Mouse (Mus musculus) cerebellum, adult 18-20 months (tissue): ENCODE measurements at regions not wholly inside any gene's neighbourhood (a gene's known extent, or its start where the extent isn't known, plus 50 kb on each side); places are given as distances from the start of the nearest gene placed in this dataset.
A peak's percentile ranks its signal among the peaks of the same experiment; 100 is the strongest.
"Not testable (repeated sequence)": the region's sequence is repeated elsewhere in the genome, so short reads cannot be mapped to it uniquely, and the experiment has no call there.

Experiments
- DNase-seq, 2 experiments: peaks; one replicate each; pipeline ENCODE4 v3.0.0; 2021

- DNase-seq = no peak
Observed at GRCm38 (mm10) chr5:148701859-148702258, 149.3 kb upstream of the Ubl3 start.

DNA sequence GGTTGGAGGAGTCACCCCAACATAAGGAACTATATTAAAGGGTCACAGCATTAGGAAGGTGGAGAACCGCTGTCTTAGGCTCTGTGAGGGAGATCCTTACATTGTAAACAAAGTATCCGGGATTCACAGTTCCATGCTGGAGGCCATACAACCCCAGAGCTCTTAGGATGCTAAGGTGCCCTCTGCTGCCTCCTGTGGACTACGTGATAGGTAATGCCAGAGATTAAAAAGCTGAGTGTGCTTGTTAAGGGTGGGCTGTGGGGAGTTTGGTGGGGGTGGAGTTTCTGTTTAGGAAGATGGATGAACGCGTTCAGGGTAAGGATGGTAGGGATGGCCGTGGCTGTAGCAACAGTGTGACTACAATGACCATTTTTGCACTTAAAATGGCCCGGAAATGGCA, 148.4 kb upstream of the Ubl3 start:
- no peak for DNase-seq

DNA sequence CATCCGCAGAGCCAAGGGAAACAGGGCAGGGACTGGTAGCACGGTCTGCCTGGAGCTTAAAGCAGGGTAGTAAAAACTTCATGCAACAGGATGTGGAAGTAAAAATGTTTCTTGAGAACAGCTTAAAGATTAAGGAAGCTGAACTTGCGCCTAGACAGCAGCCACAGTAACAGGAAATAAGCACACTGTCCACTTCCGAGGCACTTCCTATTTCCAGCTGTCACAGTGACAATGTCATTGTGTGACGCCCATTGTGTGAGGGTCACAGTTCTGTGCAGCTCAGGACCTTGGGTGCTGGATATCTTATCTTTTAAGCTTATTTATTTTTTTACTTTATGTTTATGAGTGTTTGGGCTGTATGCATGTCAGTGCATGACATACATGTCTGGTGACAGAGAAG, 147.7 kb upstream of the Ubl3 start:
- DNase-seq = no peak

- peak in 1 of 2 experiments; percentile 10 for DNase-seq
Observed at GRCm38 (mm10) chr5:148697631-148698368, 145.2 kb upstream of the Ubl3 start.

DNA sequence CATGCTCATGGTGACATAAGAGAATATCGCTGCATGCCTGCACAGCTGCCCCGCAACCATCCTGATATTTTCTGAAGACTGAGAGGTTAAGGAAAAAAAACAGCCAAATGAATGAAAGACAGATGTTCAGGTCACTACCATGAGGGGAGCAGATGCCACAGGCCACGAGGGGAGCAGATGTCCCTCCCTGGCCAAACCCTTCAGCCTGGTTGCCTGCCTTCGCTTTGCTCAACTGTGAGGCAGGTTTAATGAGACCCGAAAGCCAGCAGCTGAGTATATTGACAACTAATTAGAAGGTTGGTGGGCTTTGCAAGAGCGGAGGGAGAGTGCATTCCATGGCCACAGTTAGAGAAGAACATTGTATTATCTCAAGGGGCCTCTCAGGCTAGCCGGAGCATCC, 141.8 kb upstream of the Ubl3 start:
- DNase-seq = no peak

- DNase-seq = no peak
Observed at GRCm38 (mm10) chr5:148691486-148691885, 138.9 kb upstream of the Ubl3 start.

- DNase-seq = no peak
Observed at GRCm38 (mm10) chr5:148690823-148691197, 138.2 kb upstream of the Ubl3 start.

DNA sequence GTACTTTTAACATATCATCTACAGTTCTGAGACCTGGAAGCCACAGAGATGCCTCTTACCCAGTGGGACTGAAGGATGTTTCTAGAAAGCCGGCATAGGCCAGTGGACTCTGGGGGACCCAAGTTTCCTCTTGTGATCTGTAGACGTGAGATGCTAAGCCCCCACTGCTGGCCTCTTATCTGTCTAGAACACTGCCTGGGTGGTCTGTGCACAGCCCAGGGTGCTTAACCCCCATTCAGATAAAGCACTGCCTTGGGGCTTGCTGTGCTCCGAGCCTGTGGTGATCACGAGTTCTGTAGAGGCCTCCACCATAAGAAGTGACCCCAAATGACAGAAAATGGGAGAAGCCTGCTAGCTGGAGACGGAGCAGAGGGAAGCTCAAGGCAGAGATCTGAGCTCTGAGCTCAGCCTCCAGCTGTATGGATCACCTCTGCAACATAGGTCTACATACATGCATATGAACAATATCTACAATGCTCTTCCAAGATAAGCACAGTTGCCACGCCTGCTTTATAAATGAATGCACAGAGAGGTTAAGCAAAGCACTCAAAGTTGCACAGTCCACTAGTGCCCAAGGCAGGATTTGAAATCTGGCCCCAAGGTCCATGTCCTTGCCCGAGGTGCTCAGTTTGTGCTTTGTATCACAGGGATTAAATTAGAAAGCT, 137.7 kb upstream of the Ubl3 start:
- DNase-seq = no peak

DNA sequence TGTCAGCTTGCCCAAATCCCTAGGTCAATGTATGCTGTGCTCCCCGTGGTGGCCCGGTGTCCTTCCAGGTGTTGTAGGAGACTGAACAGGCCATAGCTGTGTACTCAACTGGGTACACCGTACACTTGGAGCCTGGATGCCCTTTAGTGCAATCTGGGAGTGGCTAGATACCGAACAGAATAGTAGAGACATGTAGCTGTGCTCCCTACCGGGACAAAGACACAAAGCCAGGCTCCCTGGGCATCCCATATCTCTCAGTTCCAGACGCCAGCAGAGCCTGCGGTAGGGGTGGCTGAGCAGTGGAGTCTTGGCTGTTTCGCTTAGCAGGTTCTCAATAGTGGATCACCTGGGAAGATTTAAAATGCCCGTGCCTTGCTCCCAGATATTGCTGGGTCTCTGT, 136.7 kb upstream of the Ubl3 start:
- no peak for DNase-seq

GRCm38 (mm10) chr5:148688501-148688900, 135.9 kb upstream of the Ubl3 start:
- peak in 1 of 2 experiments; percentile 8 for DNase-seq

- no peak for DNase-seq
Observed at GRCm38 (mm10) chr5:148687827-148688226, 135.2 kb upstream of the Ubl3 start.

GRCm38 (mm10) chr5:148684216-148684615, 131.6 kb upstream of the Ubl3 start:
- no peak for DNase-seq

DNA sequence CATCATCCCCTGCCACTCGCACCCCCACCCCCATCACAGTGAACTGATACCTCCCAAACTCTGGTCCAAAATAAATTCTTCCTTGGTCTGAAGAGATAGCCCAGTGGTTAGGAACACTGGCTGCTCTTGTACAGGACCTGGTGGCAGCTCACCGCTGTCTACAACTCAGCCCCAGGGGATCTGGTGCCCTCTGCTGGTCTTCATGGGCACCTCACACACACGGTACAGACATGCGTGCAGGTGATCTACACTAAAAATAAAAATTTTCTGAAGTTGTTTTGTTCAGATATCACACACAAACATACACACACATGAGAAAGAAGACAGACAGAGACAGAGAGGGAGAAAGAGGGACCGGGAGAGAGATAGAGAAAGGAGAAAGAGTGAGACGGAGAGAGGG, 130.0 kb upstream of the Ubl3 start:
- no peak for DNase-seq

GRCm38 (mm10) chr5:148680341-148680740, 127.8 kb upstream of the Ubl3 start:
- DNase-seq = no peak

DNA sequence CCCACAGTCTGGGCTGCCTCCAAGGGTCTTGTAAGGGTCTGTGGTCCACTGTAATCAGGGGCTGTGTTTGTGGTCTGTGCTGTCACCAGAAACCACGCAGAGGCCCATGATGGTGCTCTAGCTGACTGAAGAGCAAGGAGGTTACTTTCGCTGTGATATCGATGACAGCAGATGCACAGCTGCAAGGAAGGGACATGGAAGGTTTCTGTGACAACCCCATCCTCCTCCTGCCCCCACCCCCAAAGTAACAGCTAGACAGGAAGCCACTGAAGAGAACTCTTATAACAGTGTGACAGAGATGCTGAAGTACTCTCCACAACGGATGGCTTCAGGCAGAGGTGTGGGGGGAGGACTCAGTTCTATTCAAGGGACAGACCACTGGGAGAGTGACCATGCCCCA, 127.0 kb upstream of the Ubl3 start:
- no peak for DNase-seq

DNA sequence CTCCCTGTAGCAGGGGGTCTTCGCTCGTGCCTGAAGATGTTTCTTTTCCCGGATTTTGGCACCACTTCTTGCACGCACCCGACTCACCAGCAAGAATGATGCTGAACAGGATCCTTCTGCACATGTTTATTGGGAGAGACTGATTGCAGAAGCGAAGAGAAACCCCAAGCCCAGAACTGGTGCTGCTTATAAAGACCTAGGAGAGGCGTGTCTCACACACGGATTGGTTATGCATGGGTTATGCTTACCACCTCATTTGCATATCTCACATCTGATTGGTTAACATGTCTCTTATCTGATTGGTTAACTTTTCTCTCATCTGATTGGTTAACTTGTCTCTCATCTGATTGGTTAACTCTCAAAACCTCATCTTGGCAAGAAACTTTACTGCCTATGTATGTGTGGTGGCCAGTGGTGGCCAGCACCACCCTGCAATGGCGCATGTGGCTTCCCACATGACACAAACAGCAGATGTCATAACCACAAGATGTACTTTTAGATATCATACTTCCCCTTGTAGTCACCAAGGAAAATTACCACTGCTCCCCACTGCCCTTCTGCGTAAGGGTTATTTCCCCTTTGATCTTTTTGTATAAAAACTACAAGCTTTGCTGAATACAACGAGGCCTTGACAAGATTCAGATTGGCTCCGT, 125.8 kb upstream of the Ubl3 start:
- not testable (repeated sequence) for DNase-seq

DNA sequence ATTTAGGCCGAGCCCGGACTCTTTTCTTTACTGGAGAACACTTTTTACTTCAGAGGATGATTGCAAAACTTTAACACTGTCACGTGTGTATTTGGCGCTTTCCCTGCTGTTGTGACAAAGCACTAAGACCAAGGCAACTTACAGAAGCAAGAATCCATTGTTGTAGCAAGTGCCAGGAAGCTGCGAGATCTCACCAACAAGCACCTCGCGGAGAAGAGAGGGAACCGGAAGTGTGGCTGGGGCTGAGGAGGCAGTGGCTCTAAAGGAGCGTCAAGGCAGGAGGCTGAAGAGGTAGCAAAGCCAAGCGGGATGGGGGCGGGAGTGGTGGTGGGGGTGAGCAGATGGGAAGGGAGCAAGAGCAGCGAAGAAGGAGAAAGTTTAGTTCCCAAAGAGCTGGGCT, 121.7 kb upstream of the Ubl3 start:
- DNase-seq = no peak

- DNase-seq = peak in 1 of 2 experiments; percentile 5
Observed at GRCm38 (mm10) chr5:148662281-148662741, 109.7 kb upstream of the Ubl3 start.

DNA sequence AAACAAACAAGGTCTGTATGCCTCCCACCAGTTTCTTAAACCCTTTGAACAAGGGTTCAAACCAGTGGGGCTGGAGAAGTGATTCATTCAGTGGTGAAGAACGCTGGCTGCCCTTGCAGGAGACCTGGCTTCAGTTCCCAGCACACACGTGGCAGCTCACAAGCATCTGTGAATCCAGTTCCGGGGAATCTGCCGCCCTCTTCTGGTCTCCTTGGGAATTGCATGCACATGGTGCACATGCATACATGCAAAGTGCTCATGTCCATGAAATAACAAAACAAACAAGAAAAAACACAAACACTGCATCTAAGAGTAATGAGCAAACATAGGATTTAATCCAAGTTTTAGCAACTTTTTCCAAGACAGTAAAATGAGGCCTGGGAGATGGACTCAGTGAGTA, 108.5 kb upstream of the Ubl3 start:
- DNase-seq = no peak

DNA sequence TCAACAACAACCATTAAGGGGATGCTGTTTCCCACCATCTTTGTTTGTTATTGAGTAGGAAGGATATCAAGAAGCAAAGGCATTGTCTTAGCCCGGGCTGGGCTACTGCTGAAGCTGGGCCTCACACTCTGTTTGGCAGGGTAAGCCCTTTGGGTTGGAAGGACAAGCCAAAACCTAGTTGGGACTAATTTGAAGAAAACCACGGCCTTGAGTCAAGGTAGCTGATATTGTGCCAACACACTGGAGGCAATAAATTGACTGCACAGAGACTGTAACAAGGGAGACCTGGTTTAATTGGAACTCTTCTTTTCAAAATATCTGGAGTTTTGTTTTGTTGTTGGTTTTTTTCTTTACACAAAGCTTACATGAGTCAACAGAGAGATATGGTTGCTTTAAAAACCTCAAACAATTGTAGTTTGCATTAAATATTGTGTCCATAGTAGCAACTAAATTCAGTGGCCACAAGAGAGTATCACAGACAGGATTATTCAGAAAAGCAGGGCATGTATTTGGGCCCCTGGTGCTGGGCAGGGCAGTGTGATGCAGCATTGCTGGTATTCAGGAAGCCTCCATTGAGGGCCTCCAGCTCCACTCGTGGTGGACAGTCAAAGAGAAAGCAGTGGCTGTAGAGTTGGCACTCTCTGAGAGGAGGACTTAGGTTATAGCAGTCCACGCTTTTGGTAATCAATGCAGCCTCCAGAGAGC, 105.5 kb upstream of the Ubl3 start:
- DNase-seq = no peak

DNA sequence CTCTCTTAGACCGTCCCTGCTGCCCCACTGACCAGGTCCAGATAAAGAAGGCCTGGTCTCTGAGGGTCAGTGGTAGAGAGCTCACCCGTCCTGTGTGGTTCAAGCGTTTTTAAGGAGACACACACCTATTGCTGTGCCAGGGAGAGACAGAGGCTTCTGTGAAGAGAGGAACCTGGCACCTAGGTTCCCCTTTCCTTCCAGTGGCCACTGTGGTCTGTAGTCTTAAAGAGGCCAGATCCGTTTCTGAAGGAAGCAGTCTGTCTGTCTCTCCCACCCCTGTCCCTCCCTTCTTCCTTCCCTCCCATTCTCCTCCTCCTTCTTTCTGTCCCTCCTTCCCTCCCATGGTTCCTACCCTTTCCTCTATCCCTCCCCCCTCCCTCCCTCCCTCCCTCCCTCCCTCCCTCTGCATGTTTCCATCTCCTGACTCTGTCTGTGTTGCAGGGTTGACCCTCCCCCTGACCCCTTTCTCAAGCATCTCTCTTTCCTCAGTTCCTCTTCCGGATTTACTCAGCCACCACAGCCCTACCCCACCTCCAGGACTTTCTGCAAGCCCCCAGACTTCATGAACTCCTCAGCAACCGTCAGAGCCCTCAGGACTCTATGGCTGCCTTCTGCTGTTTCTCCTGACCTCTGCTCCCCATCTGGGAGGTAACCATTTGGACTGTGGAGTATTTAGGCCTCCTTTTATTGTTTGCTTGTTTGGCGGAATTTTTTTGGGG, 100.1 kb upstream of the Ubl3 start:
- no peak for DNase-seq

- DNase-seq = no peak
Observed at GRCm38 (mm10) chr5:148651736-148652135, 99.1 kb upstream of the Ubl3 start.

GRCm38 (mm10) chr5:148649573-148649972, 97.0 kb upstream of the Ubl3 start:
- DNase-seq = not testable (repeated sequence)
